Mouse (Mus musculus) ES-E14 (cell line): Measurements from ENCODE around the gene Prex1. TPM values are rescaled to one million over a fixed set of nuclear protein-coding genes. Genes with fewer than 3 reads are reported as not detected.

ENCODE experiments used
- DNase-seq: peaks from one replicate; pipeline ENCODE4 v3.0.0-alpha.2; 2013; ENCODE audit warnings: low read depth, low spot score
- H3K27ac ChIP-seq: 2 replicates; pipeline ENCODE4 v1.5.1; 2012; ENCODE audit warnings: low read depth, mild to moderate bottlenecking, low read length, moderate library complexity, mixed read lengths; ENCODE audit not compliant: poor library complexity, insufficient read depth, severe bottlenecking
- H3K36me3 ChIP-seq: 2 replicates; pipeline ENCODE4 v1.6.1; 2012; ENCODE audit warnings: mild to moderate bottlenecking, low read length, moderate library complexity, mixed read lengths; ENCODE audit not compliant: control insufficient read depth, poor library complexity, insufficient read depth, severe bottlenecking
- H3K4me1 ChIP-seq, 2 experiments: fragments of 150-350 bp in 1 of 2; sonication (generic) in 1 of 2; 2 replicates each; pipeline ENCODE4 v1.6.1; 2012; ENCODE audit warnings: low read length in 2 of 2, mild to moderate bottlenecking in 1 of 2, mixed read lengths in 1 of 2; ENCODE audit not compliant: control insufficient read depth in 2 of 2, insufficient read depth in 2 of 2, poor library complexity in 1 of 2
- H3K4me3 ChIP-seq, 2 experiments: fragments of 150-350 bp in 1 of 2; sonication (generic) in 1 of 2; 2 replicates each; pipeline ENCODE4 v1.5.1; 2012; ENCODE audit warnings: low read length in 2 of 2, low read depth in 1 of 2, mild to moderate bottlenecking in 1 of 2, mixed read lengths in 1 of 2; ENCODE audit not compliant: insufficient read depth in 1 of 2, poor library complexity in 1 of 2, severe bottlenecking in 1 of 2
- H3K9ac ChIP-seq: 2 replicates; pipeline ENCODE4 v1.6.1; 2012; ENCODE audit warnings: low read depth, mild to moderate bottlenecking, low read length, mixed read lengths; ENCODE audit not compliant: poor library complexity, insufficient read depth, severe bottlenecking
- H3K9me3 ChIP-seq: fragments of 150-350 bp; sonication (generic); 2 replicates; pipeline ENCODE4 v1.6.1; 2012; ENCODE audit warnings: low read depth, mild to moderate bottlenecking, low read length; ENCODE audit not compliant: control insufficient read depth, insufficient read depth
- CHD2 ChIP-seq: IDR thresholded peaks from 2 replicates; pipeline ENCODE4 v1.6.1; 2014; ENCODE audit warnings: mild to moderate bottlenecking, low read depth, low read length, inconsistent platforms
- HCFC1 ChIP-seq: IDR thresholded peaks from 2 replicates; pipeline ENCODE4 v1.6.1; 2012; ENCODE audit warnings: low read length, inconsistent platforms, borderline replicate concordance; ENCODE audit not compliant: insufficient read depth
- MAFK ChIP-seq: IDR thresholded peaks from 2 replicates; pipeline ENCODE4 v1.6.1; 2014; ENCODE audit warnings: mild to moderate bottlenecking, low read depth, low read length, inconsistent platforms; ENCODE audit not compliant: insufficient read depth
- ZC3H11A ChIP-seq: IDR thresholded peaks from 2 replicates; pipeline ENCODE4 v1.6.1; 2012; ENCODE audit warnings: low read depth, mild to moderate bottlenecking, inconsistent platforms, low read length, borderline replicate concordance
- ZNF384 ChIP-seq: IDR thresholded peaks from 2 replicates; pipeline ENCODE4 v1.6.1; 2012; ENCODE audit warnings: low read depth, low read length, inconsistent platforms
- in situ Hi-C, 2 experiments: fragments of 600-800 bp; cut with MboI; formaldehyde crosslinking; loops; one replicate each; pipeline ENCODE4 v1.15.1; 2025; ENCODE audit warnings: low sequenced_read_pairs in 2 of 2, inconsistent platforms in 1 of 2; ENCODE audit not compliant: unreplicated experiment in 2 of 2
- total RNA-seq: library from RNA; depleted of rRNA; stranded (reverse); fragments of 300-350 nt; gene quantifications from 2 replicates; pipeline ENCODE4 v1.2.3, GENCODE M21; 2012

Gene Prex1
- total RNA-seq, 1 experiment, result 1.5 TPM

GRCm38 (mm10) chr2:166712801-166713689 is 587 bp downstream of the Prex1 start:
- in situ Hi-C loops, result no loop called here
- TF ChIP-seq HCFC1 (no peak), CHD2 (no peak), ZNF384 (no peak), ZC3H11A (no peak), MAFK (no peak)
- Histone ChIP-seq H3K36me3 (no peaks in the 10 kb centered on the region), H3K9ac (peak overlapping the region; percentile 71), H3K4me3 (peak overlapping the region; percentile 72 to 79), H3K4me1 (peaks cover 2 to 6% of the 10 kb centered on the region in 2 experiments; a peak in 3 of 4 replicates), H3K9me3 (no peaks in the 10 kb centered on the region), H3K27ac (no peak overlapping the region)
- no peak for DNase-seq

GRCm38 (mm10) chr2:166712310-166712709 is 1.3 kb downstream of the Prex1 start:
- no peaks in the 10 kb centered on the region for H3K9me3 ChIP-seq
- no peak overlapping the region for H3K27ac ChIP-seq
- in situ Hi-C loops, result no loop called here
- no peak for DNase-seq
- no peak overlapping the region for H3K9ac ChIP-seq
- H3K36me3 ChIP-seq, result no peaks in the 10 kb centered on the region
- TF ChIP-seq ZNF384 (no peak), MAFK (no peak), HCFC1 (no peak), ZC3H11A (no peak), CHD2 (no peak)
- peak overlapping the region in 1 of 2 experiments; percentile 79; a peak in 1 of 4 replicates for H3K4me3 ChIP-seq
- peaks cover 2 to 6% of the 10 kb centered on the region in 2 experiments; a peak in 3 of 4 replicates for H3K4me1 ChIP-seq

GRCm38 (mm10) chr2:166711681-166712132 is 1.9 kb downstream of the Prex1 start:
- H3K9ac ChIP-seq, result no peak overlapping the region
- H3K36me3 ChIP-seq, result no peaks in the 10 kb centered on the region

DNA sequence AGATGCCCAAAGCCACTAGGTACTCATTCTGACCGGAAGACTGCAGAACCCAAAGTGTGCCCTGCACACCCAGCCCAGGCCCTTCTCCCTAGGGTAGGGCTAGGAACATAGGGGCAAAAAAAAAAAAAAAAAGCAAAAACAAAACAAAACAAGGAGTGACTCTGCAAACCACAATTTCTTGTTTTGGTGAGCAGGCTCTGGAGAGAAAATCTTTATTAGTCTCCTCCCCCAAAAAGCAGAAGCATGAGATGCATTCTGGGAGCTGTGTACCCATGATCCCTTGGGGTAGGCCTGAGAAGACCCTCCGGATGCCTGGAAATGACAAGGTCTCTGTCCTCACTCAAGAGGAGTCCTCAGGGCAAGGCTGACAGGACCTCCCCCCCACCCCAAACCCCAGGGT is 3.7 kb downstream of the Prex1 start:
- H3K9me3 ChIP-seq, result no peaks in the 10 kb centered on the region
- in situ Hi-C loops, result no loop called here
- no peak overlapping the region for H3K4me3 ChIP-seq
- TF ChIP-seq ZC3H11A (no peak), CHD2 (no peak), MAFK (no peak), ZNF384 (no peak), HCFC1 (no peak)
- H3K9ac ChIP-seq, result no peak overlapping the region
- H3K27ac ChIP-seq, result no peak overlapping the region
- no peak for DNase-seq
- peaks cover under 1% of the 10 kb centered on the region; the same call in 1 of the 2 replicates for H3K36me3 ChIP-seq
- peaks cover 1 to 6% of the 10 kb centered on the region in 2 experiments; a peak in 3 of 4 replicates for H3K4me1 ChIP-seq

More at GRCm38 (mm10) chr2:166711681-166712132, 1.9 kb downstream of the Prex1 start:
- no peak for DNase-seq
- H3K4me1 ChIP-seq, result peaks cover 2 to 6% of the 10 kb centered on the region in 2 experiments; a peak in 3 of 4 replicates
- in situ Hi-C loops, result no loop called here
- no peak overlapping the region for H3K4me3 ChIP-seq
- no peaks in the 10 kb centered on the region for H3K9me3 ChIP-seq
- no peak for TF ChIP-seq CHD2
- no peak for TF ChIP-seq HCFC1
- TF ChIP-seq MAFK, result no peak
- no peak for TF ChIP-seq ZC3H11A
- no peak for TF ChIP-seq ZNF384
- no peak overlapping the region for H3K27ac ChIP-seq
